Mouse (Mus musculus): ENCODE measurements around the gene Dab2ip. TPM values are rescaled to one million over a fixed set of nuclear protein-coding genes. Genes with fewer than 3 reads are reported as not detected.
A peak's percentile ranks its signal among the peaks of the same experiment; 100 is the strongest.

Dab2ip gene
- polyA plus RNA-seq, 1 experiment from 2014 or later, result 41.4 TPM

- WGBS, result 41% methylated on average over 13 of the region's 13 CpGs
These were observed 82.5 kb downstream of the Dab2ip start for GRCm38 (mm10) chr2:35640576-35640975.

GRCm38 (mm10) chr2:35642224-35642623, 84.2 kb downstream of the Dab2ip start:
- no peak overlapping the region for H3K27ac ChIP-seq
- no peak overlapping the region for H3K9ac ChIP-seq (ENCODE audit: low read depth, low read length)
- peaks cover 7% of the 10 kb centered on the region; the same call in 1 of the 2 replicates for H3K4me1 ChIP-seq (replicated peaks; ENCODE audit: insufficient read depth, low read length)
- no peak for TF ChIP-seq CTCF (IDR thresholded peaks at IDR 0.05; ENCODE audit: low read depth)
- 0 out of 2 replicates have a peak, but pooled peaks cover 5% of the 10 kb centered on the region for H3K36me3 ChIP-seq (ENCODE audit: insufficient read depth, low read length)
- no peak overlapping the region for H3K4me2 ChIP-seq (ENCODE audit: low read length)
- no peak overlapping the region for H3K4me3 ChIP-seq (replicated peaks; ENCODE audit: low read depth, low read length)
- DNase-seq (ENCODE audit: low spot score), result no peak
- no peaks in the 10 kb centered on the region for H3K9me3 ChIP-seq (replicated peaks; ENCODE audit: low read length)
- no peaks in the 10 kb centered on the region for H3K27me3 ChIP-seq (ENCODE audit: insufficient read depth, low read length)
- no peak for ATAC-seq (replicated peaks; ENCODE audit: low FRiP score, low read depth)
- WGBS, result 84% methylated on average over 7 of the region's 7 CpGs

More at GRCm38 (mm10) chr2:35640576-35640975, 82.5 kb downstream of the Dab2ip start:
- Histone ChIP-seq H3K4me2 (ENCODE audit: low read length) (no peak overlapping the region), H3K4me1 (replicated peaks; ENCODE audit: insufficient read depth, low read length) (peaks cover 7% of the 10 kb centered on the region; the same call in 1 of the 2 replicates), H3K36me3 (ENCODE audit: insufficient read depth, low read length) (0 out of 2 replicates have a peak, but pooled peaks cover 5% of the 10 kb centered on the region), H3K9me3 (replicated peaks; ENCODE audit: low read length) (no peaks in the 10 kb centered on the region), H3K27ac (no peak overlapping the region), H3K4me3 (replicated peaks; ENCODE audit: low read depth, low read length) (no peak overlapping the region), H3K27me3 (ENCODE audit: insufficient read depth, low read length) (no peaks in the 10 kb centered on the region), H3K9ac (ENCODE audit: low read depth, low read length) (no peak overlapping the region)
- 0 out of 2 replicates have a peak, but pooled peaks have one; percentile 14 for ATAC-seq (replicated peaks; ENCODE audit: low FRiP score, low read depth)
- DNase-seq (ENCODE audit: low spot score), result peak; percentile 78
- TF ChIP-seq CTCF (IDR thresholded peaks at IDR 0.05; ENCODE audit: low read depth), result no peak

- TF ChIP-seq CTCF (IDR thresholded peaks at IDR 0.05; ENCODE audit: low read depth), result no peak
- DNase-seq (ENCODE audit: low spot score), result no peak
- Histone ChIP-seq H3K9me3 (replicated peaks; ENCODE audit: low read length) (no peaks in the 10 kb centered on the region), H3K27me3 (ENCODE audit: insufficient read depth, low read length) (no peaks in the 10 kb centered on the region), H3K4me3 (replicated peaks; ENCODE audit: low read depth, low read length) (no peak overlapping the region), H3K36me3 (ENCODE audit: insufficient read depth, low read length) (0 out of 2 replicates have a peak, but pooled peaks cover 5% of the 10 kb centered on the region), H3K27ac (no peak overlapping the region), H3K9ac (ENCODE audit: low read depth, low read length) (no peak overlapping the region), H3K4me1 (replicated peaks; ENCODE audit: insufficient read depth, low read length) (no peaks in the 10 kb centered on the region), H3K4me2 (ENCODE audit: low read length) (no peak overlapping the region)
- ATAC-seq (replicated peaks; ENCODE audit: low FRiP score, low read depth), result no peak
- WGBS, result 81% methylated on average over 8 of the region's 8 CpGs
These were observed 88.5 kb downstream of the Dab2ip start for GRCm38 (mm10) chr2:35646553-35646952.

- Histone ChIP-seq H3K27ac (no peak overlapping the region), H3K4me2 (ENCODE audit: low read length) (no peak overlapping the region), H3K27me3 (ENCODE audit: insufficient read depth, low read length) (no peaks in the 10 kb centered on the region), H3K9ac (ENCODE audit: low read depth, low read length) (no peak overlapping the region), H3K36me3 (ENCODE audit: insufficient read depth, low read length) (0 out of 2 replicates have a peak, but pooled peaks cover 2% of the 10 kb centered on the region), H3K9me3 (replicated peaks; ENCODE audit: low read length) (no peaks in the 10 kb centered on the region), H3K4me1 (replicated peaks; ENCODE audit: insufficient read depth, low read length) (0 out of 2 replicates have a peak, but pooled peaks cover 5% of the 10 kb centered on the region), H3K4me3 (replicated peaks; ENCODE audit: low read depth, low read length) (no peak overlapping the region)
- 33% methylated on average over 4 of the region's 4 CpGs for WGBS
- ATAC-seq (replicated peaks; ENCODE audit: low FRiP score, low read depth), result peak; percentile 31
- DNase-seq (ENCODE audit: low spot score), result peak; percentile 83
- peak; percentile 91 for TF ChIP-seq CTCF (IDR thresholded peaks at IDR 0.05; ENCODE audit: low read depth)
These were observed 91.6 kb downstream of the Dab2ip start for GRCm38 (mm10) chr2:35649708-35650107.

GRCm38 (mm10) chr2:35651297-35651731, 93.2 kb downstream of the Dab2ip start:
- Histone ChIP-seq H3K27ac (no peak overlapping the region), H3K9me3 (replicated peaks; ENCODE audit: low read length) (no peaks in the 10 kb centered on the region), H3K4me3 (replicated peaks; ENCODE audit: low read depth, low read length) (no peak overlapping the region), H3K27me3 (ENCODE audit: insufficient read depth, low read length) (no peaks in the 10 kb centered on the region), H3K9ac (ENCODE audit: low read depth, low read length) (no peak overlapping the region), H3K4me1 (replicated peaks; ENCODE audit: insufficient read depth, low read length) (0 out of 2 replicates have a peak, but pooled peaks cover 5% of the 10 kb centered on the region), H3K36me3 (ENCODE audit: insufficient read depth, low read length) (no peaks in the 10 kb centered on the region), H3K4me2 (ENCODE audit: low read length) (no peak overlapping the region)
- DNase-seq (ENCODE audit: low spot score), result peak; percentile 63
- WGBS, result 37% methylated on average over 6 of the region's 6 CpGs
- peak; percentile 48; the same call in 1 of the 2 replicates for ATAC-seq (replicated peaks; ENCODE audit: low FRiP score, low read depth)
- TF ChIP-seq CTCF (IDR thresholded peaks at IDR 0.05; ENCODE audit: low read depth), result peak; percentile 63

GRCm38 (mm10) chr2:35652984-35653383, 94.9 kb downstream of the Dab2ip start:
- no peak for DNase-seq (ENCODE audit: low spot score)
- Histone ChIP-seq H3K9me3 (replicated peaks; ENCODE audit: low read length) (no peaks in the 10 kb centered on the region), H3K4me3 (replicated peaks; ENCODE audit: low read depth, low read length) (no peak overlapping the region), H3K9ac (ENCODE audit: low read depth, low read length) (no peak overlapping the region), H3K36me3 (ENCODE audit: insufficient read depth, low read length) (no peaks in the 10 kb centered on the region), H3K4me2 (ENCODE audit: low read length) (no peak overlapping the region), H3K4me1 (replicated peaks; ENCODE audit: insufficient read depth, low read length) (0 out of 2 replicates have a peak, but pooled peaks cover 5% of the 10 kb centered on the region), H3K27me3 (ENCODE audit: insufficient read depth, low read length) (no peaks in the 10 kb centered on the region), H3K27ac (no peak overlapping the region)
- TF ChIP-seq CTCF (IDR thresholded peaks at IDR 0.05; ENCODE audit: low read depth), result no peak
- 58% methylated on average over 4 of the region's 4 CpGs for WGBS
- ATAC-seq (replicated peaks; ENCODE audit: low FRiP score, low read depth), result no peak

All from kidney, postnatal 0 days (tissue).